Mouse (Mus musculus) lung, embryonic 14.5 days (tissue): ENCODE measurements around the gene Dyrk2. TPM values are rescaled to one million over a fixed set of nuclear protein-coding genes. Genes with fewer than 3 reads are reported as not detected.

ENCODE experiments used
- ATAC-seq: fragments of 200-750 bp; cut with Nextera tagmentation; 2 replicates; pipeline ENCODE4 v1.8.0; 2017; ENCODE audit warnings: mild to moderate bottlenecking, moderate TSS enrichment, moderate library complexity; ENCODE audit not compliant: insufficient read depth
- DNase-seq: peaks from one replicate; pipeline ENCODE4 v3.0.0-alpha.2; 2015
- H3K27ac ChIP-seq: fragments of 300-500 bp; sonication (generic); 2 replicates; pipeline ENCODE4 v1.5.1; 2014; ENCODE audit warnings: low read depth, mild to moderate bottlenecking, moderate library complexity
- H3K27me3 ChIP-seq: fragments of 300-500 bp; sonication (generic); 2 replicates; pipeline ENCODE4 v1.6.1; 2014; ENCODE audit warnings: low read length, control low read depth; ENCODE audit not compliant: insufficient read depth
- H3K36me3 ChIP-seq: fragments of 300-500 bp; sonication (generic); 2 replicates; pipeline ENCODE4 v1.6.1; 2014; ENCODE audit warnings: control low read depth; ENCODE audit not compliant: insufficient read depth
- H3K4me1 ChIP-seq: fragments of 300-500 bp; sonication (generic); 2 replicates; pipeline ENCODE4 v1.6.1; 2014; ENCODE audit warnings: antibody characterized with exemption, control low read depth; ENCODE audit not compliant: insufficient read depth
- H3K4me2 ChIP-seq: fragments of 300-500 bp; sonication (generic); 2 replicates; pipeline ENCODE4 v1.6.1; 2014; ENCODE audit warnings: mild to moderate bottlenecking
- H3K4me3 ChIP-seq: fragments of 300-500 bp; sonication (generic); 2 replicates; pipeline ENCODE4 v1.5.1; 2014; ENCODE audit warnings: low read depth, low read length
- H3K9ac ChIP-seq: fragments of 300-500 bp; sonication (generic); 2 replicates; pipeline ENCODE4 v1.6.1; 2014
- H3K9me3 ChIP-seq: fragments of 300-500 bp; sonication (generic); 2 replicates; pipeline ENCODE4 v1.6.1; 2016; ENCODE audit warnings: low read depth, low read length, control low read depth
- CTCF ChIP-seq: IDR thresholded peaks from 2 replicates; pipeline ENCODE4 v1.5.1; 2016; ENCODE audit warnings: antibody characterized with exemption, low read depth
- WGBS: fragments of 180-500 bp; shearing (Covaris S2); extraction: QIAGEN DNeasy Blood & Tissue Kit; methylation state at CpG from one replicate; pipeline ENCODE4 v1.1.7; 2014; 5-methylcytosine and 5-hydroxymethylcytosine counted together
- polyA plus RNA-seq: library from polyadenylated mRNA; unstranded; fragments of >200 nt; fragmentation: Nextera tagmentation; extraction: Ambion mirVana; gene quantifications from 2 replicates; pipeline ENCODE4 v1.2.1, GENCODE M21; 2014

Dyrk2 gene
- polyA plus RNA-seq, 1 experiment from 2014 or later: 10.9 TPM

- DNase-seq (no peak), ATAC-seq (no peak)
- no peak overlapping the region for H3K27ac ChIP-seq
- no peaks in the 10 kb centered on the region for H3K36me3 ChIP-seq
- 91% methylated on average over 2 of the region's 2 CpGs for WGBS
- H3K27me3 ChIP-seq: no peaks in the 10 kb centered on the region
- no peak for TF ChIP-seq CTCF
- no peak overlapping the region for H3K9ac ChIP-seq
- no peaks in the 10 kb centered on the region for H3K9me3 ChIP-seq
- peaks cover 5% of the 10 kb centered on the region; the same call in 1 of the 2 replicates for H3K4me1 ChIP-seq
- H3K4me3 ChIP-seq: no peak overlapping the region
- H3K4me2 ChIP-seq: no peak overlapping the region
Measured at GRCm38 (mm10) chr10:118872196-118872595, 2.2 kb upstream of the Dyrk2 start.

DNA sequence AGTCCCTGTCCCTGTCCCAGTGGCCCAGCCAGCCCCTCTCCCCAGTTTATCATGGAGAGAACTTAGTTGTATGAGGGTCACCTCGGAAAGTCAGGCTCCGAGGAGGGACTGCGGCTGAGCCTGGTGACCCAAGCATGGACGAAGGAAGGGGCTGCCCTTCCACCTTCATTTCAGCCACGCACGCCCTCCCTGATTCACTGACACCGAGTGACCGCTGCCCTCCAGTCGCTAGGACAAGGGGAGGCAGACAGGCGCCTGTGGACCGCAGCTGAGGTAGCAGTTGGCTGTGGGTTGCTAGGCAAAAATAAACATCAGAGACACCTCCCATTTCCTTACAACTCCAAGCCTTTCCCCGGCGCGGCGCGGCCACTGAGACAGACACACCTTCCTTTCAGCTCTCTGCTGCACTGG is 413 bp downstream of the Dyrk2 start:
- Histone ChIP-seq H3K9me3 (no peaks in the 10 kb centered on the region), H3K4me2 (peak overlapping the region; percentile 98), H3K4me3 (peak overlapping the region; percentile 96), H3K36me3 (peaks cover 10% of the 10 kb centered on the region), H3K27me3 (no peaks in the 10 kb centered on the region), H3K9ac (peak overlapping the region; percentile 63), H3K4me1 (peaks cover 17% of the 10 kb centered on the region), H3K27ac (peak overlapping the region; percentile 90)
- peak; percentile 74 for ATAC-seq
- WGBS: under 1% methylated on average over 16 of the region's 16 CpGs
- TF ChIP-seq CTCF: no peak
- peak; percentile 81 for DNase-seq

DNA sequence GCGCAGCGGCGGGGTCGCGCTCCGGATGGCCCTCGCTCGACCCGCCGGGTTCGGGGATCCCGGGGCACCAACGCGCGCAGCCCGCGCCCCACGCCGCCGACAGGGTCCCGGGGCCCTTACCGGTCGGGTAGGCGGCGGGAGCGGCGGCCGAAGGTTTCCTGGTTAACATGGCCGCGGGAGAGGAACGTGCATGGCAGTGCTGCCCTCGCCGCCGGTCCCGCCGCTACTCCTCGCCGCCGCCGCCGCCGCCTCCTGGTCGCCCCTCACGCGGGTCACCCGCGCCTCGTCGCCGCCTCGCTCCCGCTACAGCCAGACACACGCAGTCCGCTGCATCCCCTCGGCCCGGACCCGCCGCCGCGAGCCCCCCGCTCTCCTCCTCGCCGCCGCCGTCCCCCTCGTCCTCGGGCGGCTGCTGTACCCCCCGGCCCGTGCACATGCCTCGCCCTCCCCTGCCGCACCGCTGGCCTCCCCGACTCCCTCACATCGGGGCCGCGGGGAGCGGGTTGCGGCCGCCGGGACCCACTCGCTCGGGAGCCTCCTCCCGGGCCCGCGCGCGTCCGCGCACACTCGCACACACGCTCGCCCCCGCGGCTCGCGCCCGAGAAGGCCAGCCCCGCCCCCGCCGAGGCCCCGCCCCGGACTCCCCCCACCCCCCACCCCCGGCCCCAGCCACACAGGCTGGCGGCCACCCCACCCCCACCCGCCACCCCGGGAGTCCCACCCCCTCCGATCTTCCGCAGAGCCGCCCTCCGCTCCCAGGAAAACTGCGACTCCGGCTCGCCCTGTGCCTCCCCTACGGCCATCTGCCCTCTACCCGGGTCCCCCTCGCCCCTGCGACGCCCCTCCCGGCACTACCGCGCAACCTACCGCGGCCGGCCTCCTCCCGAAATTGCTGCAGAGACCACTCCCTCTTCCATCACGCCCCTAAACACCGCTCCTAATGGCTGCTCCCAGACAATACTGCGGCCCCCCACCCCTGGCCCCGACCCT is 1.1 kb downstream of the Dyrk2 start:
- TF ChIP-seq CTCF: peak; percentile 36

DNA sequence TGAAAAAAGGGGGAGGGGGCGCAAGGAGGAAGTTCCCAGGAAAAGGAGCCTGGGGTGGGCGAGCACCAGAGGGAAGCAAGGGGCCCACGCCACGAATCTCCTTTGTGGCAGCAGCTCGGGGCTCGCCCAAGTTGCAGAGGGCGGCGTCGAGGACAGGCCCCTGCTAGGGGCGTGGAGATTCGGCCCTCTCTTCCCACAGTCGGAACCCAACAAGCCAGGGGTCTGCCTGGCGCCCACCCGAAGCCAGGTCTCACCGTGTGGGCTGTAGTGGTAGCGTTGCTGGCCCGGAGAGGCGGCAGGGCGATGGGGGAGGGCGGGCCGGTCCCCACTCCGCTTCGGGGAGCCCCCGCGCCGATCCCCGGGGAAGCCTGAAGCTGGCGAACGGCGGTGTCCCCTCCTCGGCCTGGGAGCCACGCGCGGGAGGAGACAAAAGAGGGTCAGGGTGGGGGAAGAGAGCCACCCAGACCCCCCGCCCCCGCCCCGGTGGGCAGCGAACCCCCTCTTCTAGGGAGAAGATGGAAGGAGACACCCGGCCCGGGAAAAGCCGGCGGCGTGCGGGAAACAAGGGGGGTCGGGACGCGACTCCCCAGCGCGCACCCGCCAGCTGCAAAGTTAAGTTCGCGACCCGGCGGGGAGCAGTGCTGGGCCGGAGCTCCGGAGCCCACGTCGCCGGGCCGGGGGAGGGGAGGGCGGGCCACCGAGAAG is 2.0 kb downstream of the Dyrk2 start:
- Histone ChIP-seq H3K27ac (peak overlapping the region; percentile 96), H3K9me3 (no peaks in the 10 kb centered on the region), H3K36me3 (peaks cover 24% of the 10 kb centered on the region), H3K27me3 (no peaks in the 10 kb centered on the region), H3K9ac (peak overlapping the region; percentile 98), H3K4me1 (peaks cover 19% of the 10 kb centered on the region), H3K4me2 (peak overlapping the region; percentile 98), H3K4me3 (peak overlapping the region; percentile 96)
- under 1% methylated on average over 59 of the region's 62 CpGs for WGBS
- peak; percentile 26 for ATAC-seq
- peak; percentile 70 for DNase-seq
- TF ChIP-seq CTCF: no peak

More for the DNA sequence above, 1.1 kb downstream of the Dyrk2 start:
- no peaks in the 10 kb centered on the region for H3K9me3 ChIP-seq
- H3K4me1 ChIP-seq: peaks cover 17% of the 10 kb centered on the region
- peak overlapping the region; percentile 98 for H3K4me2 ChIP-seq
- peak overlapping the region; percentile 98 for H3K9ac ChIP-seq
- peak overlapping the region; percentile 96 for H3K4me3 ChIP-seq
- peak; percentile 83 for ATAC-seq
- H3K27me3 ChIP-seq: no peaks in the 10 kb centered on the region
- peaks cover 16% of the 10 kb centered on the region for H3K36me3 ChIP-seq
- DNase-seq: peak; percentile 91
- WGBS: under 1% methylated on average over 96 of the region's 130 CpGs
- peak overlapping the region; percentile 96 for H3K27ac ChIP-seq

DNA sequence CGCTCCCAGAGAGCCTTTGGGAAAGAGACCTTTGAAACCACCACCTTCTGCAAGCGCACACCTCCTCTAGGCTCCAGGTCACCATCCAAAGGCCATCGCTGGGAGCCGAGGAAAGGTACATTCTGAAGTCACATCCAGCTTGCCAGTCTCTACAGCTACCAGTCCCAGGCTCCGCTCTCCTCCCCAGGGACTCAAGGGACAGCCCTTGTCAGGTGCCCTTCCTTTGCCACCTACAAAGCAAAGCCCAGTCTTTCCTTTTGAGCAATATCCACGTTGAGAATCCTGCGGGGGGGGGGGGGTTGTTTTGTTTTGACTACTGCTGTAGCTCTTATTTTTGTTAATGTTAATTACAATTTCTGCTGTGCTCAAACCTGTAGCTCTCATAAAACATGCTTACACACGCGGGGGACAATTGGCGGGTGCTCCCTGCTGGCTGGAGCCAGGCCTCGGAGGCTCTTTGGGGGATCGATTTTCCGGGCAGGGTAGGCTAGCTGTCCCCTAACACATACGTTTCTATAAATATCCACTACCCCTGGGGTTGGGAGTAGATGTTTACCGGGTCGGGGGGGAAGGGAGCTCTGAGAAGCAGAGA is 2.6 kb downstream of the Dyrk2 start:
- H3K36me3 ChIP-seq: peaks cover 28% of the 10 kb centered on the region
- peaks cover 22% of the 10 kb centered on the region for H3K4me1 ChIP-seq
- peak overlapping the region; percentile 96 for H3K27ac ChIP-seq
- TF ChIP-seq CTCF: no peak
- WGBS: 10% methylated on average over 16 of the region's 16 CpGs
- H3K9ac ChIP-seq: peak overlapping the region; percentile 98
- H3K4me3 ChIP-seq: peak overlapping the region; percentile 96
- H3K4me2 ChIP-seq: peak overlapping the region; percentile 98
- DNase-seq (peak; percentile 43), ATAC-seq (no peak)
- H3K27me3 ChIP-seq: no peaks in the 10 kb centered on the region
- H3K9me3 ChIP-seq: no peaks in the 10 kb centered on the region

- no peak for ATAC-seq
Measured at GRCm38 (mm10) chr10:118864976-118865375, 5.0 kb downstream of the Dyrk2 start.

More at GRCm38 (mm10) chr10:118864976-118865375, 5.0 kb downstream of the Dyrk2 start:
- no peak overlapping the region for H3K4me3 ChIP-seq
- 86% methylated on average over 7 of the region's 7 CpGs for WGBS
- H3K27me3 ChIP-seq: no peaks in the 10 kb centered on the region
- no peak overlapping the region for H3K27ac ChIP-seq
- H3K9me3 ChIP-seq: peaks cover 9% of the 10 kb centered on the region; the same call in 1 of the 2 replicates
- no peak for TF ChIP-seq CTCF
- no peak for DNase-seq
- peaks cover 18% of the 10 kb centered on the region for H3K4me1 ChIP-seq
- peaks cover 48% of the 10 kb centered on the region for H3K36me3 ChIP-seq
- H3K4me2 ChIP-seq: no peak overlapping the region
- no peak overlapping the region for H3K9ac ChIP-seq
